Mouse (Mus musculus) spleen, adult 18-20 months (tissue): Measurements from ENCODE around the gene Mrgprx2.
"Not testable (repeated sequence)": the region's sequence is repeated elsewhere in the genome, so short reads cannot be mapped to it uniquely, and the experiment has no call there.

ENCODE experiments used
- DNase-seq, 2 experiments: peaks; one replicate each; pipeline ENCODE4 v3.0.0; 2022; ENCODE audit warnings: mixed read lengths in 2 of 2

Mrgprx2 gene

GRCm38 (mm10) chr7:48499221-48499620 is at the start of gene Mrgprx2:
TSS of gene Mrgprx2 (minus strand) at chr7:48499321.
- DNase-seq = no peak

- DNase-seq = no peak
Measured at GRCm38 (mm10) chr7:48456242-48456641, 42.9 kb downstream of the Mrgprx2 start, which contains the start of gene Mrgprb1. TSS of gene Mrgprb1 (minus strand) at chr7:48456342.

GRCm38 (mm10) chr7:48436581-48436980 is 62.5 kb downstream of the Mrgprx2 start:
- DNase-seq = no peak

- not testable (repeated sequence) for DNase-seq
Measured at GRCm38 (mm10) chr7:48435936-48436335, 63.2 kb downstream of the Mrgprx2 start.
